Mouse (Mus musculus) liver, postnatal 0 days (tissue): ENCODE data around the gene Smarcd3.

Experiments used
- CTCF ChIP-seq: sonication (generic); IDR thresholded peaks from 2 replicates; pipeline ENCODE4 v1.5.1; 2016; ENCODE audit warnings: antibody characterized with exemption, low read depth
- EP300 ChIP-seq: IDR thresholded peaks from 2 replicates; pipeline ENCODE4 v1.6.1; 2016; ENCODE audit warnings: antibody characterized with exemption, low read depth, mild to moderate bottlenecking

DNA sequence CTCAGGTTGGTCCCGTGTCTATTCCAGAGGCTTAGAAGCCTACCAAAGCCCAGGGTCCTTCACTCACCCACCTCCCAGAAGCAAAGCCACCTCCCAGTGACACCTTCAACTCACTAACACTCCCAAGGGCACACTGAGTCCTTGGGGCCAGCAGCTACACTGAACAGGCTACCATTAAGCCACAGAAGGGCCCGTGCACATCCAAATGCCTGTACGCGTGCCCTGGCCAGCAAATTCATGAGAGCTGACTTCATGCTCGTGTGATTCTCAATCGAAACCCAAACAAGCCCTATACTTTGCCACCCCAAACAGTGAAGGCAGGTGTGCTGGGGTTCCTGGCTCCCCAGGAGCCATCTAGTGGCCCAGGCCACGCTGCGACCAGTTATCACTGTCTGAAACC lies 3.6 kb downstream of the Smarcd3 start:
- TF ChIP-seq CTCF = no peak
- no peak for TF ChIP-seq EP300
